Mouse (Mus musculus) T-cell, adult 66 days (primary cell): ENCODE results near the gene Zfp609. TPM values are rescaled to one million over a fixed set of nuclear protein-coding genes. Genes with fewer than 3 reads are reported as not detected.

Source experiments
- total RNA-seq, 2 experiments: library from RNA; stranded (reverse); gene quantifications; 3 replicates in 1 of 2; 4 replicates in 1 of 2; pipeline ENCODE4 v1.2.4; 2023

Gene Zfp609
- 10 to 100 TPM; 21.1 to 27.6 TPM for total RNA-seq

DNA sequence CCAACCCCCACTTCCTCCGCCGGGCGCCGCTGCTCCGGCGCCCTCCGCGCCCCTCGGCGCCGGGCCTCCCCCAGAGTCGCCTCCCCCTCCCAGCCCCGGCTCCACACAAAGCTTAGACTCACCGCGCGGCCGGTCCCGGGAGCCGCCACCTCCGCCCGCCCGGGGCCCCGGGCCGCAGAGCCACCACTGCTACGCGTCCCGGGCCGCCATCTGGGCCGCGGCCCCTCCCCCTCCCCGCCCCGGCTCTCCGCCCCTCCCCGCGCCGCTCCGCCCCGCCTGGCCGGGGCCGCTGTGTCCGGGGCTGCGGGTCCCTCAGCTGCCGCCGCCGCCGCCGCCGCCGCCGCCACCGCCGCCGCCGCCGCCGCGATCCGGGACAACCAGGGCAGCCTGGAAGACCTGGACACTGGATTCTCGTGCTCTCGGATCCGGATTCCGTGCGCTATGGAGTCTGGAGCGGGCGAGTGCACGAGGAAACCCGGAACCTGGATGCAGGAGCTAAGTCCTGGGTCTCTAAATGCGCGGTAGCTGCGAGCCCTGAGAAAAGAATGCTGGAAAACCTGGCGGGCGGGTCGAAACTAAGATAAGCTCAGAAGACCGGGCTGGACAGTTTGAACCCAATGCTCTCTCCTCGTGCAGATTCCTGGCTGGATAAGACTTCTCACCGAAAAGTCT is at the start of gene Zfp609:
Zfp609 (minus strand) TSS at position 221 of the 672 bp plus-strand sequence.

DNA sequence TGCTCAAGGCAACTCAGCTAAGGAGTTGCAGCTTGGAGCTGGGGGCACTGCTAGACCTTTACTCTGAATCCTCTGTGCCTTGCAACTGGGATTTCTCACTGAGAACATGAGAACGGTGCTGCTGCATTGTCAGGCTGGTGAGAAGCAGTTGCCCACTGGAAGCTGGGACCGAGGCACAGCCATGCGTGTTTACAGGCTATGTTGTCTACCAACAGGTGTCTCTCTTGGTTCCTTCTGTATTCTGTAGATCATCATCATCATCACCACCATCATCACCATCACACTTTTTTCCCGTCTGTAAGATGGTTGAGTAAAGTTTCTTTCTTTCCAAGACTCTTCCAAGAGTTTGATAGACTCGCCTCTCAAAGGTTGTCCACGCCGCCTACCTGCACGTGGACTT is 159.7 kb downstream of the Zfp609 start, which contains the start of gene Oaz2:
Oaz2 (plus strand) TSS at position 301 of the 400 bp plus-strand sequence.

Other genes starting within 250 kb of the Zfp609 start
- gene Plekho2, start 247.5 kb downstream of the Zfp609 start, total RNA-seq = 10 to 100 TPM; 34.1 to 41.2 TPM
- under 1 TPM; 0.71 to 0.76 TPM for gene Pif1, start 240.4 kb downstream of the Zfp609 start, total RNA-seq
- gene Rbpms2, start 197.9 kb downstream of the Zfp609 start, total RNA-seq = 1 to 10 TPM in 1 of 2 experiments, not detected in 1; 1.5 TPM
- gene Oaz2, start 159.6 kb downstream of the Zfp609 start, total RNA-seq = 10 to 100 TPM; 33.9 to 42.6 TPM
- 10 to 100 TPM in 1 of 2 experiments, 1 to 10 TPM in 1; 2.8 to 10.1 TPM for gene Pclaf, start 62.7 kb upstream of the Zfp609 start, total RNA-seq
- gene Trip4, start 81.2 kb upstream of the Zfp609 start, total RNA-seq = 10 to 100 TPM; 26.9 to 34.0 TPM
- gene Csnk1g1, start 81.4 kb upstream of the Zfp609 start, total RNA-seq = 10 to 100 TPM; 74.3 to 81.7 TPM
- gene Ppib, start 232.7 kb upstream of the Zfp609 start, total RNA-seq = 100 to 1,000 TPM; 261 to 282 TPM
- 1 to 10 TPM in 1 of 2 experiments, under 1 TPM in 1; 0.35 to 1.1 TPM for gene Snx22, start 242.2 kb upstream of the Zfp609 start, total RNA-seq